Mouse (Mus musculus) right cerebral cortex, postnatal 14 days (tissue): Measurements from ENCODE around the gene Naa20.
"Not testable (repeated sequence)": the region's sequence is repeated elsewhere in the genome, so short reads cannot be mapped to it uniquely, and the experiment has no call there.

Experiments
- DNase-seq: peaks from one replicate; pipeline ENCODE4 v3.0.0; 2022

Naa20 gene

DNA sequence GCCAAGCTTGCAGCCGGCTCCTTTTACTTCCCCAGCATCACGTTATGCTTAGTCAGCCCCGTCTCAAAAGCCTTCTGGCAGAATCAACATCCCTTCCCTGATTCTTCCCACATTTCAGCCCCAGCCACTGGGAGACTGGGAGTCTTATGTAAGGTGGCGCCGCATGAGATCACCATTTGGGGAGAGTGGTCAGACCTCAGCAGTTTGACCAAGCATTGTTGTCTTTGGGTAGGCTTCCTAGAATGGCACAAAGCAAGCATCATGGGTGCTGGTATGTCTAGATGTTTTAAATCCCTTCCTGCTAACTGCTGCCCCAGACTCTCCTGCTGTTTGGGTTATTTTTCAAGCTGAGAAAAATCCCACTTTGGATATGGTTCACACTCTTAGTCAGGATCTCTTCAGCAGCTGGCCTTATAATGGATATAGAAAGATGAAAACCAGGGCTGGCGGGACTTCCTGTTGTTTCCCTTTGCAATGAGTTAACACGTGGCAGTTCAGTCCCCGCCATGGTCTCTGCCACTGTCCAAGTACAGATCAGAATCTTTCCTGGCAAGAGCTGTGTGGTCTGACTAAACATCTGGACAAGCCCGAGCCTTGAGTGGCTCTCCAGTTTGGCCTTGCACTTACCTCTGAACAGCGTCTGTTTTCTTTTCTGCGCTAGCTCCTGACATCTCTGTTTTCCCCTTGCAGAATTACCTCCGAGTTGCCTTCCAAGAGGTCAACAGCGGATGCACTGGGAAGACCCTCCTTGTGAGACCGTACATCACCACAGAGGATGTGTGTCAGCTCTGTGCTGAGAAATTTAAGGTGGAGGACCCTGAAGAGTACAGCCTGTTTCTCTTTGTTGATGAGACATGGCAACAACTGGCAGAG, 16.8 kb upstream of the Naa20 start:
- no peak for DNase-seq

DNA sequence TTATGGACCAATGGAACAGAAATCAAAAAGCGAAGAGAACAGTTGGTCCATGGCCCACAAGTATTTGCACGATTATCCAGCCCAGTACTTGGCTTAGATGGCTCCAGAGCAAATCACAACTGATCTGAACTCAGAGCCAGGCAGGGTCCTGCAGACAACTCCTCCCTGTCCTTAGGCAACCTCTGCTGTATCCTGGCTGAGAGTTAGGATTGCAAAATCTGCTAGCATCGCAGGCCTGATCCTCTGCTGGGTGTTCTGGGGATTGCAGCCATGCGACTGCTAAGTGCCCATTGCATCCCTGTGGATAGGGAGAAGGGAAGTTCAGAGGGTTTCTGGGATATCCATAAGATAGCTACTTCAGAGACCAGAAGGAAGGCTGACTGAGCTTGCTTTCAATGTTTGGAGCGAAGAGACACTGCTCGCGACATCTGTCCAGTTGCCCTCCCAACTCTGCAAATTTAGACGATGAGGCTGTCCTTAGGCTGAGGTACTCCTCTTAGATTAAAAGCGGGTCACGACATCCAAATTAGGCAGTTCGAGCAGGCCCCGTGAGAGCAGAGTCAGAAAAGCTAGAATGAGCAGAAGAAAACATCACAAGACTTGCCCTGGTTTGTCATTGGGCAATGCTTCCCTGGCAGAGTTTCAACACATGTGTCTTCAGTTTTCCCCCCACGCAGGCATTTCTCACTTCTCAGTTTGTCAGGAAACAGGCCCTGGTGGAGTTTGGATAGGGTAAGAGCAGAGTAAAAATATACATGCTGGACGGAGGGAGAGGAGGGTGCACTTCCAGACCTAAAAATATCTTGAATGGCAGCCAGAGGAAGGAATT, 13.7 kb upstream of the Naa20 start:
- DNase-seq, result no peak

DNA sequence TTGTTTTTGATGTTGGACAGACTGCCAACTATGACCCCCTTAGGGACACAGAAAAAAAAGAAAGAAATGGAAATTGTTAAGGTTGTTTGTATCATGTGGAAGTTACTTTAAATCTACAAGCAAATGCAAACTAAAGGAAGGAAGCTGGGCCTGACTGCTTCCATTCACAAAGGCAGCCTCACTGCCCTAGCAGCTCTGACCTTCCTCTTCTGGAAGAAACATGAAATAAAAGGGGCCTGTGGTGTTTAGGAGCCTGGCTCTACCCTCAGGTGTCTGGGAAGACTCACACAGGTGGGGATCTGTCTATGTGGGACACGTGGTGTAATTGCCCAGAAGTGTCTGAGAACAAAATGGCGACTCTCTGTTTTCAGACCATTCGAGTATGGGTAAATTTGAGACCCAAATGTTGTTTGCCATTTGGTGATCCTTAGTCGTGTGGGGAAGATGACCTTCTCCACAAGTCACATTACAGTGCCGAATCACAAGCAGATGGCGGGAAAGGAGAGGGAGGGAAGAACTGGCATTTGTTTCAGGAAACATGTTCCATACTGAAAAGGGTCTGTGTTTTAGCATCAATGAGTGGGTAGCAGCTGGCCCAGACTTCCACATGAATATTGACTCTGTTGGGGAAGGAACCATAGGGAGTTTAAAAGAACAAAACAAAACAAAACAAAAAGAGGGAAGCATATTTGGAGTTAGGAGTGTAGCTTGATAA, 13.0 kb upstream of the Naa20 start:
- DNase-seq, result no peak

DNA sequence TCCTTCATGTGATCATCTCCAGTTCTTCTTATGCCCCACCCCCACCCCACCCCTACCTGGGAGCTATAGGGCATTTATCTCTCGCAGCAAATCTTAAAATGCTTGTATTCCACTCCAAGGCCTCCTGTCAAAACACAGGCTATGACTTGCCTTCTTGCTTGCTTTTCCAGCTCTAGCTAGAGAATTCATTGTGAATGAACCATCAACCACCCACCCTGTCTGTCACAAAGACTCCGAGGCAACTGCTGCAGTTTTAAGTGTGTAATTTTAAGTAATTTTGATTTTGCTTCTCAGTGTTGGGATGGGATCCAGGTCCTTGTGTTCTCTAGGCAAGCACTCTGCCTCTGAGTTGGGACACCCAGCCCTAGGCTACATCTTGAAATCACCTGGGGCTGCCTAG, 11.3 kb upstream of the Naa20 start:
- DNase-seq, result no peak

DNA sequence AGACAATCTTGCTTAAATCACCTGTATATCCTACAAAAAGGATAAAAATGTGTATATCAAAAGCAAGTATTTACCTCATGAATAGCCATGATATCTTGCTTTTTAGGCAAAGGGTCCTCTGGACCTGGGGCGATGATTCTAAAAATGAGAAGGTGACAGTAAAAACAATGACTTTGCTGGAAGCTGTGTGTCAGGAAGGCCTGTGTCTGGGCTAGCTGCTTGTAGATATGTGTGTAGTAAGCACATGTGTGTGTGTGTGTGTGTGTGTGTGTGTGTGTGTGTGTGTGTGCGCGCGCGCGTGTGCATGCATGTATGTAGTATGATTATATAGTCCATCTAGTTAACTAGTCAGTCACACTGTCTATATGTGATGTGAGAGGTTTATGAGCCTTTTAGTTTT, 8.1 kb upstream of the Naa20 start:
- no peak for DNase-seq

DNA sequence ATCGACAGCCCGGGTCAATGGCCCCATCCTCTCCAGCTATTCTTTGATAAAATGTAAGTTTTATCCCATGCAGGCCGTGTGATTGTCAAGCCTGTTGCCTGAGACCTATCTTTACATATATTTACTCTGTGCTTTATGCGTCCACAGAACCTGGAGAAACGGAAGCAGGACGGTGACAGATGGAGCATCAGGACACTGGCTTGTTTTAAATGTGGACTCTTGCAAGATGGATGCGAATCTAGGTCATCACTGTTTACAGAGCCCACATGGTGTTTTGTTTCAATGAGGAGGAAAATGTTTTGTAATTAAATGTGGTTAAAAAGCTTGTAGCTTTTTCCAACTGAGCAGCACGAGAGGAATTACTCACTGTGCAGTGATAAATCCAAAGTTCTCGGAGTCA, 3.8 kb upstream of the Naa20 start:
- DNase-seq, result no peak

DNA sequence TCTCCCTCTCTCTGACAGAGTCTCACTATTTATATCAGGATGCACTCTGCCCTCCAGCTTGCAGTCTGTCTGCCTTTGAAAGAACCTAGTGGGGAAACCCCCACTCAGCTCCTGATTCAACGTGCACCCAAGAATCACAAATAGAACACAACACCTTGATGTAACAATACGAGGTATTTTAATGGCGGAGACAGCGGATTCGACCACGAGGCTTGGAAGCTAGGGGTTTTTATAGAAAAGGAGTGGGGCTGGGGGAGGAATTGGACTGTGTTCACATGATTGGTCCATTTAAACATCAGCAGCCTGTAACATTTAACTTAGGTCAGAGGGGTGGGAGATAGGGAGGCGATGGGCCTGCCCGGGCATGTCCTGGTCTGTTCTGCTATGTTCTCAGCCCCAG, 1.6 kb upstream of the Naa20 start:
- DNase-seq, result not testable (repeated sequence)

DNA sequence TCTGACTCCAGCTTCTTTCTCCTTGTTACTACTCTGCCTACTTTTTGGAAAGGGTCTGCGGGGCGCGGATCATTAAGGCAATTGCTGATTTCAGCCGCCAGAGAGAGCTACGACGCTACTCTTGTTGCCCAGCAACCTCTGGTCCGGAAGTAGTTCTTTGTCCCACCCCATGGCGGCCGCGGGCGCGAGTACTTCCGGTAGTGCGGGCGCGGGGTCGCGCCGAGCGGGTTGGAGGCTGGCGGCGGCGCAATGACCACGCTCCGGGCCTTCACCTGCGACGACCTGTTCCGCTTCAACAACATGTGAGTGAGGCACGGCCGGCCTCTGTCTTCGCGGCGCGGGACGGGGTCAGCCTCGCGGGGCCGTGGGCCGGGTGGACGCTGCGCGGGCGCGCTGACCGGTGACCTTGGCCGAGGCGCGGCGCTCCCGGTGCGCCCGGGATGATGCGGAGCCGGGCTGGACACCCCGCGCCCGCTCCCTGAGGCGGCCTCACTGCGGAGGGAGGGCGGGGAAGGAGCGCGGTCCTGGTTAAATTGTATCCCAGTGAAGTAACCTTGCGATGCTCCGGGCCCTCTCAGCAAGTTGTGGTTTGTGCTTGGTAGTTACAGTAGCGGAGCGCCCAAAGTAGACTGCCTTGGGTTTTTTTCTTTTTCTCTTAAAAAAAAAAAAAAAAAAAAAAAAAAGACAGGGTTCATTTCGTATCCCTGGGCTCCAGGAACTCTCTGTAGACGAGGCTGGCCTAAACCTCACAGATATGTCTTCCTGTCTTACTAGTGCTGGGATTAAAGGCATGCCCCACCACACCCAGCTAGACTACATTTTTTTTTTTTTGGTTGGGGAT, 1.4 kb downstream of the Naa20 start:
- DNase-seq, result peak; percentile 91

DNA sequence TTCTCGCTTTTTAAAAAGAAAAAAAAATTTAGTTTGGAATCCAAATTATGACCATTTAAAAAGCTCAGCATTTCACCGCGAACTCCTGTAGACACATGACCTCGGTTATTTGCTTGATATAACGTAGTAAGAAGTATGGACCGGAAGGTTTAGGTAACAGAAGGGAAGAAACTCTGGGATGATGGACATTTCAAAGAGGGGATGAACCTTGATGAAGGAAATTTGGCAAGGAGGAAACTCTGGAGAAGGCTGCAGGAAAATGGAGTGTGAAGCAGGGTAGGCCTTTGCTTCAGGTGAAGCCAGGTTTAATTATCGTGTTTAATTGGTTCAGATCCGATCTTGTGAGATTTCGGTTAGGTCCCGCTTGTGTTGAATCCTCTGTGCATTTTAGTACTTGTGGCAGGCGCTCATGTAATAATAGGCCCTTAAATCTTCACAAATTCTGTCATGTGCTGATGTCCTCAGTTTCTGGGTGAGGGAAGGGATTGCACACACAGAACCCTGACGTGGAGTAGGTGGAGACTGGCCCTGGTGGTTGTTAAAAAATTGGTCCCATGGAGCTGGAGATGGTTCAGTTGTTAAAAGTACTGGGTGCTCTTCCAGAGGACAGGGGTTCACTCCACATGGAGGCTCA, 2.2 kb downstream of the Naa20 start:
- DNase-seq, result no peak

DNA sequence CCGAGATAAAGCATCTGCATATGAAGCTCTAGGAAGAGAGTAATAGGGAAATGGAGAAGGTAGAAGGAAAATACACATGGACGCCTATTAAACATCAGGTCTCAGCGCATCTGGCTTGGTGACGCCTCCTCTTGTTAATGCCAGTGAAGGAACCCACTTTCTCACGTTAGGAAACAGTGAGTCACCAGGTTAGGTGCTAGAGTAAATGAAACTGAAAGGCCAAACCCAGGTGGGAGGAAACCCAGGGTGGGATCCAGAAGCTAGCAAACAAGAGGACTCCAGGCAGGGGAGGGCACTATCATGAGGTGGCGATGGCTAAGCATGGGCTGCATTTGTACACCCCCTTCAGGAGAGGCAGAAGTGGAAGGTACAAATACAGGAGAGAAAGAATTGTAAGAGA, 3.3 kb downstream of the Naa20 start:
- no peak for DNase-seq

DNA sequence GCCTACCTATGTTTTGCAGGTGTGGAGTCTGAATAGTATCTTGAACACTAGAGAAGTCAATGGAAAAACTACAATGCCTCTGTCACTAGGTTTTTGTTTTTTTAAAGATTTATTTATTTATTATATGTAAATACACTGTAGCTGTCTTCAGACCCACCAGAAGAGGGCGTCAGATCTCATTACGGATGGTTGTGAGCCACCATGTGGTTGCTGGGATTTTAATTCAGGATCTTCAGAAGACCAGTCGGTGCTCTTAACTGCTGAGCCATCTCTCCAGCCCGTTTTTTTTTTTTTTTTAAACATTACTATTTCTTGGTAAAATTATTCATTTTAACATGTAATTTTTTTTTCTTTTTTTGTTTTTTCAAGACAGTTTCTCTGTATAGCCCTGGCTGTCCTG, 4.0 kb downstream of the Naa20 start:
- DNase-seq, result not testable (repeated sequence)

DNA sequence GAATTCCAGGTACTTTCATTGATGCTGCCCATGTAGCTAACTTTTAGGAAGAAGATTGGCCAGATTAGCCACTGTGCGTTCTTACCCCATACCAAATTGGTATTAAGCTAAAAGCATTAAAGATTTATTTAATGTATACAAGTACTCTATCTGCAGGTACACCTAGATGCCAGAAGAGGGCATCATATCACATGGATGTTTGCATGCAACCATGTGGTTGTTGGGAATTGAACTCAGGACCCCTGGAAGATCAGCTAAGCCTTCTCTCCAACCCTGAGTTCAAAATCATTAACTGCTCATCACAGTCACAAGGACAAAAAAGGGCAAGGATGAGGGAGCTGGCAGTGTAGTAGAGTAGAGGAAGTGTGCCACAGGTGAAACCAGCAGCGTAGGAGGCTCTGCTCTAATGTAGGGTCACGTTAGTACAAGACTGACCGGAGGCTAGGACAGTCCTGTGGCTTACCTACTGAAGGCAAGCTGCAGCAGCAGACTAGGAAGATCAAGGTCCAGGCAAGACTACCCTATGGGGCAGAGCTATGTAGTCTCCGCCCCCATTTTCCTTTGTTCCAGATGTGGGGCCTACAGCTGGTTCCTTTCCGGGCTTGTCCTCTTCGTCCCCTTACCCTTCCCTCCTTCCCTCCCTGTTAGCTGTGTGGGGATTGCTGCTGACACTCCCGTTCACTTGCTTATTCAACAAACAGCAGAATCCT, 19.2 kb downstream of the Naa20 start:
- no peak for DNase-seq

DNA sequence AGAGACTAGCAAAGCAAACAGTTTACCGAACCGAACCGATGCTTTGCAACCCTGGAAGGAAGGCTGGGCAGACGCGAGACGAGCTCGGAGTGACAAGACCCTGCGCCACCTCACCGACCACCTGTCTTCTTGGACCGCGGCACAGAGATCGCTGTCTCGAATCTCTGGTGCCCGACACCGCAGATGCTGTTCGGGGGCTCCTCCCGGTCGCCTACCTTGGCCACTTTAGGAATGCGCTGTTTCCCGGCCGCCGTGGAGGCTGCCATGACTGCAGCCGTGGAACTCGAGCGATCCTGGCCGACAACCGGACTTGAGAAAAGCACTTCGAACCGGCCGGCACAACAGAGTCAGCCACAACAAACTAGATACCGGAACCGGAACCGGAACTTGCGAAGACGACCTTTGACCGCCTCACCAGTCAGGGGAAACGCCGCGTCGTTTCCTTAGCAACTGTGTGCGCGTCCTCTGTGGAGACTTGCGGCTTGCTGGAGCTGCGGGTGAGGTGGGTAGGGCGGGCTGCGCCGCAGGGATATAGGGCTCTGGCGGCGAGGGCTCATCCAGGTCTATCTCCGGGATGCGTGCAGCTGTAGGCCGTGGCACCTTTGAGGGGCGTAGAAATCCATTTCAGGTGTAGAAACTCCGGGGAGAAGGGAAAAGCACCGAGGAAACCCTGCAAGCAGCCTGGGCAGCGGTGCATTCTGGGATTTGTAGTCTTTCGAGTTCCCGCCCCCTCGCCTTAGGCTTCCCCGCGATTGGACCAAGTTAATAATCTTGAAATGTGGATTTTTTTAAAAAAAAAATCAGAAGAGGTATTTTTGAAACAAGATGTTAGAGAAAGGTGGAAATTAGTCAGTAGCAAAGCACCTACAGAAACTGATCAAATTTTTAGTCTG, 32.7 kb downstream of the Naa20 start, which contains the start of the genes Cfap61 and Crnkl1:
Cfap61 (plus strand) TSS at position 446 of the 893 bp plus-strand sequence.
Crnkl1 (minus strand) TSS at position 676 of the 893 bp plus-strand sequence.
- DNase-seq, result peak; percentile 91

DNA sequence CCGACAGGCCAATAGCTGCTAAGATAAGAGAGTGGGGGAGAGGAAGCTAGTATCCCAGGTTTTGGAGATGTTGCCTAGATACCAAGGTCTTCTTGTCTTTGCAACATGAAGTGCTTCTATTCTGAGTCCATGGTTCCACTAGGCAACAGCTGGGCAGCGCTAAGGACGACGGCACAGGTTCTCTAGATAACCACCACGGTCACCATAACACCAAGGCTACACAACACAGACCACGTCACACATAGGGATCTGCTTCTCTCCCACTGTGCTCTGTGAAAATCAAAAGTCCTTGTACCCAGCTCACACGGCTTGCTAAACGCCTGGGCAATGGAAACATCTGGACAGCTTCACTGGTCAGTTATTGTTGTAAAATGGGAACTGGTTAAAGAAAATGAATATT, 35.1 kb downstream of the Naa20 start:
- DNase-seq, result no peak

DNA sequence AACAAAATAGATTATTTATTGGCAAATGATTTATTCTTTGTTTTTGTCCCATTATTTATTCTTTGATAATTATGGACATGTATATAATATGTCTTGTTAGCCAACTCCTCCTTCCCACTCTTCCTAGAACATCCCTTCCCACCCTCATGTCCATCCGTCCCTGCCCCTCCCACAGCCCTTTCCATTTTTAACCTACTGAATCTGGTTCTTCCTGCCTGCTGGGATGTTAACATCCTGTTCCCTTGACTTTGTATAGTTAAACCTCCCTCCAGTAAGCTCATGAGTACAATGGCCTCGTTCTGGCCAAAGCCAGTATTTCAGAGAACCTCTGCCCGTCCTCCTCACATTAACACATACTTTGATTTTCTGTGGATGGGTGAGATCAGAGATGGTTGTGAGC, 39.5 kb downstream of the Naa20 start:
- no peak for DNase-seq

DNA sequence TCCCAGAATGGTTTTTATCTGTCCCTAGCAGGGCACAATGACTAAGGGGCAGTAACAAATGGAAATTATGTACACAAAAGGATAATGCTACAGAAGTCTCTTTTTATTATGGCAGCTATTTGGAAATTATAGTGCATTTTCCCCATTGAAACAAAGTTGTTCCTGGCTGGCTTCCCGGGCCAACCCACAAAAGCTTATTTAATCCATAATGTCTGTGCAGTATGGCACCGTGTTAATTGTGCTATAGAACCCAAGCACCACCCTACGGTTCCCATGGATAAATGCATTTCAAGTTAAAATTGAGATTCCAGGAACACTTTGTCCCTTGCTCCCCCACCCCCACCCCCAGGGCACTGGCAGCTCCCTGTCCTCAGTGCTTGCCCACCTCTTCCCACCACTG, 42.4 kb downstream of the Naa20 start:
- DNase-seq, result no peak

DNA sequence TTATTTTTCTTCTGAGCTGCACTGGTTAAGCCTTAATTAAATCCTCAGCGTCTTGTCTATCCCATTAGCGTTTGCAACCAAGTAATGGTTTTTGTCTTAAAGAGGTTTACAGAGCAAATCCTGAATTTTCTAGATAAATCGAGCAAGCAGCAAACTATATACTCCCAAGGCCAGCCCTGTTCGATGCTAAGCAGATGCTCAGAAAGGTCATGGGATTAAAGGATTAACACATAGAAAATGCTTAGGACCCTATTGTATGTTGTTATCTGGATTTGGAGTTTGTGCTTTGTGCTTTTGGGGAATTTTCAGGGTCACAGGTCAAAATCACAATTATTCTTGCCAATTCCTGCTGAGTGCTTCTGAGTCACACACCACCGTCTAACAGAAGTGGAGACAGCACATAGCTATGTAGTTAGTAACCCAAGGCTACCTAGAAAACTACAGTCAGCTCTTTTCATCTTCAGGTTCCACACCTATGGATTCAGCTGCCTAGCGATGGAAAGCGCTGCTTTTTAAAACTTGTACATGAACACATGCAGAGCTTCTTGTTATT, 46.6 kb downstream of the Naa20 start:
- DNase-seq, result no peak

DNA sequence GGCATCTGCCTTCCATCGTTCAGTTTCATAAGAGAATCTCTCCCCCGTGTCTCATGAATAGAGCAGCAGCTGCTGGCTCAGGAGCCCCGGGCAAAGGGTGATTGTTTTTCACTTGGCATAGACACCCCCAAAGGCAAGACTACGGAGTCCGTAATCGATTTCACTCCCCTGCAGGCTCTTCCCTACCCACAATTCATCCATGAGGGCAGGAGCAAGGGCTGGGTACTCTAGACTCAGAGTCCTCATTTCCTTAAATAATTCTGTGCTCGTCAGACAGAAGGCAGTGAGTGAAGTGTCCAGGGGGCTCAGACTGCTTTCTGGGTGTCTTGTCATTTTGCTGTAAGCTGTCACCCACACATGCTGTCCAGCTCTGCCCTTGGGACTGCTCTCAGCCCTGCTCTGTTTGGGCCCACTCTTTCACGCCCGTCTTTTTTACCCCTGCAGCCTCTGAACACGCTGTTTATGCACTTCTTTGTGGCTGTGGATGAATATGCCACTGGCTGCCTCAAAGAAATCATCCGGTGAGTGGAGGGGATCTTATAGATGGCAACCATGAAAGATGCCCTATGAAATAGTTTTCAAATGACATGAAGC, 47.7 kb downstream of the Naa20 start:
- DNase-seq, result no peak

DNA sequence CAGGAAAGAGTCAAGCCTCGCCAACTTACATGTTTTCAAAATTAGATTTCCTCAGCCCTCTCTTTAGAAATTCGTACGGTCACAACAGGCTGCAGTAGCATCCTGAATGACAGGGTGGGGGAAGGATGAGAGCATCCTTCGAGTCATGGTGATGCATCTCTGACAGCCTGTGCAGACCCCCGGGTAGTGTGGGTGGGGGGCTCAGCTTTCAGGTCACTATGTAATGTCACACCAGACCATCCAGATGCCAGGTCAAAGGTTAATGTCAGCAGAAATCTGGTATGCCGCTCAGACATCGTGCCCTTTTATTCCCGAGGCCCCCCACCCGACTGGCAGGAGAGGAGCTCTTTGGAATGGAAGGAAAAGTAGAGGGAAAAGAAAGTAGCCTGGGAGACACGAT, 48.3 kb downstream of the Naa20 start:
- no peak for DNase-seq
